Mouse (Mus musculus) limb, embryonic 10.5 days (tissue): ENCODE data around the gene Tnp1. TPM values are rescaled to one million over a fixed set of nuclear protein-coding genes. Genes with fewer than 3 reads are reported as not detected.
A peak's percentile ranks its signal among the peaks of the same experiment; 100 is the strongest.

ENCODE experiments used
- DNase-seq: peaks from one replicate; pipeline ENCODE4 v3.0.0-alpha.2; 2017; ENCODE audit warnings: low spot score
- H3K27ac ChIP-seq: fragments of 300-500 bp; sonication (generic); 2 replicates; pipeline ENCODE4 v1.5.1; 2016; ENCODE audit warnings: mild to moderate bottlenecking
- H3K27me3 ChIP-seq: fragments of 300-500 bp; sonication (generic); 2 replicates; pipeline ENCODE4 v1.6.1; 2016; ENCODE audit warnings: low read depth, mild to moderate bottlenecking; ENCODE audit not compliant: poor library complexity, severe bottlenecking
- H3K36me3 ChIP-seq: fragments of 300-500 bp; sonication (generic); 2 replicates; pipeline ENCODE4 v1.6.1; 2016; ENCODE audit warnings: mild to moderate bottlenecking, moderate library complexity
- H3K4me1 ChIP-seq: fragments of 300-500 bp; sonication (generic); 2 replicates; pipeline ENCODE4 v1.6.1; 2016
- H3K4me3 ChIP-seq: fragments of 300-500 bp; sonication (generic); 2 replicates; pipeline ENCODE4 v1.5.1; 2016; ENCODE audit warnings: mild to moderate bottlenecking, moderate library complexity
- H3K9me3 ChIP-seq: fragments of 300-500 bp; sonication (generic); replicated peaks from 2 replicates; pipeline ENCODE4 v1.6.1; 2016; ENCODE audit warnings: mild to moderate bottlenecking
- WGBS: fragments of 180-500 bp; shearing (Covaris S2); methylation state at CpG from one replicate; pipeline ENCODE4 v1.1.7; 2016; 5-methylcytosine and 5-hydroxymethylcytosine counted together
- polyA plus RNA-seq: library from polyadenylated mRNA; unstranded; fragments of >200 nt; fragmentation: Nextera tagmentation; extraction: Ambion mirVana; gene quantifications from 2 replicates; pipeline ENCODE4 v1.2.1, GENCODE M21; 2016

Tnp1 gene
- polyA plus RNA-seq: not detected in 2 replicates

DNA sequence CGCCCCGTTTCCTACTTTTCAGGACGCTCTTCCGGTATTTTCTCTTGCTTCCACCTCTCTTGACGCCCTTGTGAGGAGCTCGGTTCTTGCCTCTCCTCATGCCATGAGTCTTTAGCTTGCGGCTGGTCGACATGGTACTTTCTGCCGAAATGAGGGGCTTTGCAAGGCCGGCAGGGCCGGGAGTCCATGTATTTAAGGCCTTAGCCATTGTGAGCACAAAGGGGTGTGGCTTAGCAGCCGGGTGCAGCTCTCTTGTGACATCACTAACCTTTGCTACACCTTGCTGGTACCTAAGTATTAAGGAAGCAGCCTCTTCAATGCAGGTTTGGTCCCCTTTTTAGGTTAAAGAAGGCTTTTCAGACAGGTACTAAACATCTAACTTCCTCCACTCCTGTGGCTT, at the start of gene Tnp1:
Tnp1 (minus strand) TSS at position 179 of the 400 bp plus-strand sequence.
- Histone ChIP-seq H3K9me3 (no peaks in the 10 kb centered on the region), H3K27me3 (no peaks in the 10 kb centered on the region), H3K36me3 (no peaks in the 10 kb centered on the region), H3K4me1 (peaks cover 15% of the 10 kb centered on the region), H3K27ac (no peak within 1 kb of the TSS), H3K4me3 (no peak within 1 kb of the TSS)
- 91% methylated on average over 12 of the region's 12 CpGs for WGBS
- DNase-seq: no peak

DNA sequence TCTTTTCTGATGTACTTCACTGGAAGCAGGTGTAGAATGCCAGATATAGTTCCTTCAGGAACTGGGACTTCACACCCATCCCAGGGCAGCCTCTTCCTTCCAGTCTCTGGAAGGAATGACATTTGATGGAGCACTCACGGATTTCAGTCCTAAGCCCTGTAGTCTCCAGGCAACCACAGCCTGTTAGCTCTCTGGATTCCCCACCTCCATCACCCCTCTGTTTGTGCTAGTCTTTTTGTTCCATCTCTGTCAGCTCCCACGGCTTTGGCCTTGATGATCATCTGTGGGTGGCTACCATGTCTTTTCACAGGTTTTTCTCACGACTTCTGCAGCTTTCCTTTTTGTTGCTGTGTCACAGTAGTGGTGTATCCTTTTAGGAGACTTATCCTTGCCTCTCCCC, 48.6 kb upstream of the Tnp1 start:
- Histone ChIP-seq H3K27me3 (no peaks in the 10 kb centered on the region), H3K36me3 (no peaks in the 10 kb centered on the region), H3K4me1 (peaks cover 24% of the 10 kb centered on the region), H3K27ac (no peak overlapping the region), H3K4me3 (no peak overlapping the region), H3K9me3 (no peaks in the 10 kb centered on the region)
- WGBS: 77% methylated on average over 3 of the region's 3 CpGs
- DNase-seq: no peak

DNA sequence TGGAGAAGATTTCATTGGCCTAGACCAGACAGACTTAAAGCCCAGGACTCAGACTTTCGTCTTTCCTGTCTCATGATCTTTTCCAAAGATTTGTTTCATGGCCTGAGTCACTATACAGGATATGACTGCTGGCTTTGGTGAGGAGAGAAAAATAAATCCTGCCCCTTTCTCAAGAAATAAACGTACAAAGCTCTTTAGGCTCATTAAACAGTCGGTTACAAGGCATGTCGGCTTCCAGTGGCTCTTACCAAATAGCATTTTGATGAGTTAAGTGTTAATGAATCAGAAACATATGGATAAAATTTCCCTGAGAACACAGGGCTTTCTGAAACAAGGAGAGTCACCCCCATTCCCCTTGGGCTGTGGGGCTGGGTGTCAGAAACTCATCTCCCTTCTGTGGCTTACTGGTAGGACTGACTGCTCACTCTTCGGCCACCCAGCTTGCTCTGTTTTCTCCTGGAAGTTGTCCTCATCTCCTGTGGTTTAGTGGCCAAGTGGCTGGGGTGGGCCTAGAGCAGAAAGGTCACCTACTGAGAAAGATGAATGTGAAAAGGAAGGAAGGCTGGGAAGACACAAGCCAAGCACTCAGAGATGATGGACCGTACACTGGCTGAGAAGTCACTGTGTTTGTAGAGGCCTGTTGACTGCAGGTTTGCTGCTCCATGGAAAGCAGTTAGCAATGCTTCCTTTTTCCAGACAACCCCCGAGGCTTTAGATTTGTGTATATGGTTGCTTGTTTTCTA, 46.0 kb upstream of the Tnp1 start:
- Histone ChIP-seq H3K9me3 (no peaks in the 10 kb centered on the region), H3K36me3 (no peaks in the 10 kb centered on the region), H3K4me3 (no peak overlapping the region), H3K4me1 (peaks cover 23% of the 10 kb centered on the region), H3K27me3 (no peaks in the 10 kb centered on the region), H3K27ac (peak overlapping the region; percentile 56)
- DNase-seq: no peak
- 57% methylated on average over 7 of the region's 7 CpGs for WGBS

DNA sequence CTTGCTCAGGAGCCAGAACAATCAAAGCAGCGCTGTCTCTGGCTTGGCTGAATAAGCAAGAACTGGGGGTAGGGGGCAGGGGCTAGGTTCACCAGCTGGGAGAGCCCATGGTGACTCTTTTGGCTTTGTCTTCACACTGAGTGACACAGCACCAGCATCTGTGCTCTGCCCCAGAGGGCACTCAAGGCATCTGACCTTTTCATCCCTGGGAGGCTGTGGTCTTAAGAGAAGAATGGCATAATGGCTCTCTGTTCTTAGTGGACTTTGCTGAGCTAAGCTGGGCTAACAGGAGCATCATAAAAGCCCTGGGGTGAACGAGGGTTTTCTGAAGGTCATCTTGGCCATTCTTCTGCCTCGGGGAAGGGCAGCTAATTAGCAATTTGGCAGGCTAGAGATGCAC, 44.6 kb upstream of the Tnp1 start:
- Histone ChIP-seq H3K9me3 (no peaks in the 10 kb centered on the region), H3K36me3 (no peaks in the 10 kb centered on the region), H3K4me1 (peaks cover 25% of the 10 kb centered on the region), H3K4me3 (no peak overlapping the region), H3K27me3 (no peaks in the 10 kb centered on the region), H3K27ac (peak overlapping the region; percentile 53; the same call in 1 of the 2 replicates)
- DNase-seq: no peak
- WGBS: 21% methylated on average over 3 of the region's 3 CpGs

DNA sequence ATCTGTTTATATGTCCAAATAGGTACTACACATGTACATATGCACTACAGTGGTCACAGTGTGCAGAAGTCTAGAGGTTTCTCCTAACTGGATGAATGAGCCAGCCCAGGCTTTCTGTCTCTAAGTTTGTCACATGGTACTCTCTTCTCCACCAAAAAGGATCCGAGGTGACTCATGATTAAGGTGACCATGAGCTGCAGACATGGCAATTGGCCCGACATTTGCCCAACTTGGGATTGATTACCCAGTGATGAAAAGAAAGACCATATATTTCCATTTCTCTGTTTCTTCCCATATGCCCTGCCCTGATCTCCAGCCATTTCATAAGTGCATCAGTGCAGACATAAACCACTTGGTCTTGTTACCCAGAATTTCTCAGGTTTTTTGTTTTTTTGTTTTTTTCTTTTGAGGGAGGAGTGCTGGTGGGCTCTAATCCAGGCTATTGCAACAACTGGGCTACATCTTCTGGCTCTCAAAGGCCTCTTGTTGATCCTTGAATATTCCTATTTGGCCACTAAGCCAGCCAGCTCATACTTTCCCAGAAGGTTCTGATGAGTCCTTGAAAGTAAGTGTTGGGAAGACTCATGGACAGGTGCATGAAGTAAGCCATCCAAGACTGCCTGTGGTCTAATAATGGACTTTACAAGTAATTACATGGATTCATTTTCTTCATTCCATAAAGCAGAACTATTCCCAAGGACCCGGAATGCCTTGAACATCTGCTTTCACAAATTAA, 40.7 kb upstream of the Tnp1 start:
- Histone ChIP-seq H3K27me3 (no peaks in the 10 kb centered on the region), H3K4me3 (no peak overlapping the region)
- WGBS: 88% methylated on average over 3 of the region's 3 CpGs

DNA sequence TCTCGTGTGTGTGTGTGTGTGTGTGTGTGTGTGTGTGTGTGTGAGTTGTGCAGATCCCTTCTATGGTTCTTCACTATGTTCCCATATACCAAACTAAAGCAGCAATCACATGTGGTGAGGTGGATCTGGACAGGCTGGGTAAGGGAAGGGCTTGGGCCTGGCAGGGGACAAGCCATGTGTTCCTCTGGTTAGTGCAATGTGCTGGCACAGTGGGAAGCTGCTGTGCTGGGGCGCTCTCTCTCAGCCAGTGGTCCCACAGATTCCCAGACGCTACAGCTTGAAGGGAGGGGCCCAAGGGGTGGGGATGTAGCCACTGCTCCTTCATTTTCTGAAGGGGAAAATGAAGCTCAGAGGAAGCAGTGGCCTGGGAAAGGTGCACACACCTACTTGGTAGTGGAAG, 40.1 kb upstream of the Tnp1 start:
- Histone ChIP-seq H3K27me3 (no peaks in the 10 kb centered on the region), H3K27ac (peak overlapping the region; percentile 4; the same call in 1 of the 2 replicates), H3K36me3 (no peaks in the 10 kb centered on the region), H3K4me1 (peaks cover 26% of the 10 kb centered on the region), H3K4me3 (no peak overlapping the region), H3K9me3 (no peaks in the 10 kb centered on the region)
- no peak for DNase-seq
- 50% methylated on average over 3 of the region's 3 CpGs for WGBS

More for the DNA sequence above, 40.7 kb upstream of the Tnp1 start:
- Histone ChIP-seq H3K27ac (no peak overlapping the region), H3K9me3 (no peaks in the 10 kb centered on the region), H3K4me1 (peaks cover 32% of the 10 kb centered on the region), H3K36me3 (no peaks in the 10 kb centered on the region)
- no peak for DNase-seq

DNA sequence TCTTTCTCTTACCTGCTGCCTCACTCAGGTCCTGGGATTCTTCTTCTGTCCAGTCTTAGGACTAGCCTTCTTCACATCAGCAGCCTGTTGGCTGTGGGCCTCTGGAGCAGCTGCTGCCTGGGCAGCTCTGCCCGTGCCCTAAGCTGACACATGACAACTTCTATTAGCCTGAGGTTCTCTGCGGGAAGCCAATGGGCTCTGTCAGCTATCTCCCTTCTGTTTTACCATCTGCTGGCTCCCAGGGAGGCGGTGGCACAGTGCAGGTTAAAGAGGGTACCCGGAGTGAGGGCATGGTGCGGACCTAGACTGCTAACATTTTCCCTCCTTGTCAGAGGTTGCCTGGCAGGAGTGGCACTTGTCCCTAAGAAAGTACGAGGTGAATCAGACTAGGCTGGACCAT, 39.5 kb upstream of the Tnp1 start:
- H3K27ac ChIP-seq: no peak overlapping the region; the same call in 1 of the 2 replicates
- no peaks in the 10 kb centered on the region for H3K9me3 ChIP-seq
- no peak for DNase-seq
- H3K36me3 ChIP-seq: no peaks in the 10 kb centered on the region
- no peaks in the 10 kb centered on the region for H3K27me3 ChIP-seq
- H3K4me1 ChIP-seq: peaks cover 20% of the 10 kb centered on the region
- H3K4me3 ChIP-seq: no peak overlapping the region
- 79% methylated on average over 6 of the region's 6 CpGs for WGBS

DNA sequence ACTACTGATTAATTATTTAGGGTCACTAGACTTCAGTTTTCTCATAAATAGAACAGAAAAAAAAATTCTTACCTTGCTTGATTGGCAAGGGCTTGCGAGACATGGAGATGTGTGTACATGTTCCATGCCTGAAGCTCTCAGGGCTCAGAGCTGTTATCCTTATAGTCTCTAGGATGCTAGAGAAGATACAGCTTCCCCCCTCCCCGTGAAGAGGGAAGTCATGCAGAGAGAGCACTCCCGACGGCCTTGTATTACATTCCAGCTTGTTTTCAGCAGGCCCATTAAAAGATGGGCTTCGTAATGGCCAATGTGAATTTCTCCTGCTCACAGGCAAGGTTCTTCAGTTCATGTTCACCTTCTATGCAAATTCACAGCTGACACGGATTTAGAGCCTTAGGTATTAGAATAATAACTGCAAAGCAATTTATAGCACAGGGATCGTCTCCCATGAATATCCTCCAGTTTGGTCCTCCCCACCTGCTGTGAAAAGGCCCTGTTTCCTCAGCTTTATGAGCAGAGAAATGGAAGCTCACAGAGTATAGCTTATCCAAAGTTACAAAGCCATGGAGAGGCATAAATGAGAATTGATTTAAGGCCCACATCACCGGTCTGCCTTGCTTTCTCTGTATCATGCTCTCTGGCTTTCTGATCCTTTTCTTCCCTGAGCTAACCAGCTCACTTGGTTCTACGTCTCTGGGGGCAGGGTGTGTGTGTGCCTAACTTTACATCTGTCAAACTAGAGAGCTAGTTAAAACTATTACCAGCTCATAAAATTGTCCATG, 38.0 kb upstream of the Tnp1 start:
- H3K4me3 ChIP-seq: no peak overlapping the region
- no peak overlapping the region for H3K27ac ChIP-seq
- peaks cover 17% of the 10 kb centered on the region for H3K4me1 ChIP-seq
- H3K27me3 ChIP-seq: no peaks in the 10 kb centered on the region
- H3K9me3 ChIP-seq: no peaks in the 10 kb centered on the region
- no peaks in the 10 kb centered on the region for H3K36me3 ChIP-seq
- WGBS: 48% methylated on average over 9 of the region's 9 CpGs
- no peak for DNase-seq

DNA sequence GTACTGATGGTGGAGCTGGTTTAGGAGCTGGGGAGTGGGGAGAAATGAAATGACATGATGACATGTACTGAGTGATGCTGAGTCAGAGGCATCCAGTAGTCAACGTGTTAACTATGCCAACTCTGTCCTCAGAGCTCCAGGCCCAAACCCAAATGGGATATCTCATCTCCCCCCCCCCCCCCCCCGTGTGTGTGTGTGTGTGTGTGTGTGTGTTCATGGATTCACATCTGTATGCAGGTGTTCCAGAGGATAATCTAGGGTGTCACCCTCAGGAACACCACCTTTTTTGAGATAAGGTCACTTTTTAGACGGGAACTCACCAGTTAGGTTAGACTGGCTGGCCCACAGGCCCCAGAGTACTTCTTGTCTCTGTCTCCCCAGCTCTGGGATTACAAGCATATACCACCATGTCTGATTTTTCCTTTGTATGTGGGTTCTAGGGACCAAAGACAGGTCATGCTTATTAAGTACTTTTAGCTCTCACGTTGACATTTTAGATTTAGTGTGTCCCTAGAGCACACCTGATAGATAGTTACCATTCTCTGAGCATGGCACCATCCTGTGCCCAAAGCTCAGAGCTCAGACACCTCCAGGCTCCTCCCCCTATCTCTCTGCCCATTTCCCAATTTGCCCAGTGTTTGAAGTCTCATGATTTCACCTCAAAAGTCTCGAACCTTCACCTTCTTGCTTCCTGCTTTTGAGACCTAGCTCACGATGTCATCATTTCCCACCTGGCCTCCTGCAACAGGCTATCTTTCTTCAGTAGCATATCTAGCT, 31.4 kb upstream of the Tnp1 start:
- no peaks in the 10 kb centered on the region for H3K27me3 ChIP-seq
- no peaks in the 10 kb centered on the region for H3K36me3 ChIP-seq
- peaks cover 21% of the 10 kb centered on the region for H3K4me1 ChIP-seq
- no peaks in the 10 kb centered on the region for H3K9me3 ChIP-seq
- no peak overlapping the region for H3K4me3 ChIP-seq
- DNase-seq: no peak
- WGBS: 81% methylated on average over 6 of the region's 6 CpGs
- H3K27ac ChIP-seq: peak overlapping the region; percentile 1; the same call in 1 of the 2 replicates

DNA sequence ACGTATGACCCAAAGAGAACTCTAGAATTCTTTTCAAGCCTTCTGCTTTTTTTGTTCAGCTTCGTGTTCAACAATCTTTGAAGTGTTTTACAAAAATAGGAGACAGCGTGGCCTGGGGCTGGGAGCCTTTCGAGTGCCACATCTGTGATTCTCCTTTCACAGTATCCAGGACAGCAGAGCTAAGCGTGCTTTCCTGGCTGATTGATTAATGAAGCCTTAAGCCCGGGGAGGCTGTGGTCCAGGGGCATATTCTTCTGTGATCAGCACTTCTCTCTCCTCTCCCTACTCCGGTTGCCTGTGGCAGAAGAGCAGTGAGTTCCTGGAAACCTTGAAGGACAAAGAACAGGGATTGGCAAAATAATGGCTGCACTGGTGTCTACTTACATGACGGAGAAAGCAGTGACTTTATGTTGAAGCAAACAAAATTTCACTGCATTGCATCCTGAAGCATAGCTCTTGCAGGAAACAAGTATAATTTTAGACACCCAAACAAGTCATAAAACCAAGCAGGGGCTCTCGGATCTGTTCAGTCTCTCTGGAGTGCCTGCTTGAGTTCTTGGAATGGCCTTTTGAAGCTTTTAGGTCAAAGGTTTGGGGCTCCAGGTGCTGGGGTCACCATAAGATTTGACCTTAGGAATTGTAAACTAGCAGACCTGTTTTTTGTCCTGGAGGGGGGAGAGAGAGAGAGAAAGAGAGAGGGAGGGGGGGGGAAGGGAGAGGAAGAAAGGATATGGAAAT, 30.4 kb upstream of the Tnp1 start:
- WGBS: 15% methylated on average over 9 of the region's 9 CpGs
- peak; percentile 46 for DNase-seq
- Histone ChIP-seq H3K27ac (peak overlapping the region; percentile 81), H3K9me3 (no peaks in the 10 kb centered on the region), H3K4me3 (no peak overlapping the region), H3K4me1 (peaks cover 19% of the 10 kb centered on the region), H3K36me3 (no peaks in the 10 kb centered on the region), H3K27me3 (no peaks in the 10 kb centered on the region)

DNA sequence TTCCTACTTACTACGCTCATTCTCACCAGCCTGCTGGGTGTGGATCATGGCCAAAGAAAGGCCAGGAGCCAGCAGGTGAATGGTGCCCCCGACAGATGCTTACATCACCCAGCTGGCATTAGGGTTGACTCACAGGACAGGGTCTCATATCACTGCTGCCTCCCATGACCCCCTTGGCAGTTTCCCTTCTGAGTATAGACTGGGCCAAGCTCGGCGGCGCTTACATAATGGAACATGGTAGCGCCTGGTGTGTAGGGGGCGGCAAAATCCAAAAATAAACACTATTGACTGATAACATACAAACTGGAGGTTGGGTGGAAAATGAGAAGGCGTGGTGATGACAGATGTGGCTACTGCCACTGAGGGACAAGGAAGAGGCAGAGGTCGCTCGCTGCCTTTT, 28.0 kb upstream of the Tnp1 start:
- no peak for DNase-seq
- Histone ChIP-seq H3K9me3 (no peaks in the 10 kb centered on the region), H3K4me3 (no peak overlapping the region), H3K27ac (no peak overlapping the region), H3K4me1 (peaks cover 25% of the 10 kb centered on the region), H3K27me3 (no peaks in the 10 kb centered on the region), H3K36me3 (no peaks in the 10 kb centered on the region)
- 95% methylated on average over 10 of the region's 10 CpGs for WGBS
